Mouse (Mus musculus) hindbrain, embryonic 15.5 days (tissue): ENCODE measurements around the gene Gm3164. TPM values are rescaled to one million over a fixed set of nuclear protein-coding genes. Genes with fewer than 3 reads are reported as not detected.
"Not testable (repeated sequence)": the region's sequence is repeated elsewhere in the genome, so short reads cannot be mapped to it uniquely, and the experiment has no call there.

Experiments used
- ATAC-seq: fragments of 200-750 bp; cut with Nextera tagmentation; 2 replicates; pipeline ENCODE4 v1.8.0; 2017; ENCODE audit warnings: low read depth, moderate number of reproducible peaks, moderate TSS enrichment; ENCODE audit not compliant: low FRiP score
- H3K27ac ChIP-seq: fragments of 300-500 bp; sonication (generic); replicated peaks from 2 replicates; pipeline ENCODE4 v1.5.1; 2015; ENCODE audit warnings: mild to moderate bottlenecking, inconsistent platforms
- H3K27me3 ChIP-seq: fragments of 300-500 bp; sonication (generic); 2 replicates; pipeline ENCODE4 v1.6.1; 2015; ENCODE audit warnings: control low read depth, inconsistent platforms
- H3K36me3 ChIP-seq: fragments of 300-500 bp; sonication (generic); 2 replicates; pipeline ENCODE4 v1.6.1; 2015; ENCODE audit warnings: control low read depth, inconsistent platforms
- H3K4me1 ChIP-seq: fragments of 300-500 bp; sonication (generic); replicated peaks from 2 replicates; pipeline ENCODE4 v1.6.1; 2015; ENCODE audit warnings: control low read depth, inconsistent platforms
- H3K4me2 ChIP-seq: fragments of 300-500 bp; sonication (generic); 2 replicates; pipeline ENCODE4 v1.6.1; 2015; ENCODE audit warnings: moderate library complexity, mild to moderate bottlenecking, inconsistent platforms
- H3K4me3 ChIP-seq: fragments of 300-500 bp; sonication (generic); 2 replicates; pipeline ENCODE4 v1.5.1; 2015; ENCODE audit warnings: mild to moderate bottlenecking, inconsistent platforms
- H3K9ac ChIP-seq: fragments of 300-500 bp; sonication (generic); 2 replicates; pipeline ENCODE4 v1.6.1; 2015; ENCODE audit warnings: inconsistent platforms
- H3K9me3 ChIP-seq: fragments of 300-500 bp; sonication (generic); 2 replicates; pipeline ENCODE4 v1.6.1; 2016; ENCODE audit warnings: control low read depth, inconsistent platforms
- WGBS: fragments of 180-500 bp; shearing (Covaris S2); methylation state at CpG from one replicate; pipeline ENCODE4 v1.1.7; 2015; 5-methylcytosine and 5-hydroxymethylcytosine counted together
- polyA plus RNA-seq: library from polyadenylated mRNA; unstranded; fragments of >200 nt; fragmentation: Nextera tagmentation; extraction: Ambion mirVana; gene quantifications from 2 replicates; pipeline ENCODE4 v1.2.1, GENCODE M21; 2015

Gm3164 gene
- 5.5 and 7.2 TPM in 2 replicates for polyA plus RNA-seq

GRCm38 (mm10) chr14:4414965-4415835 lies at the start of gene Gm3164:
Gene Gm3164, plus strand, starts transcription at chr14:4415448.
- not testable (repeated sequence) for ATAC-seq, H3K9me3 ChIP-seq, H3K27me3 ChIP-seq, H3K36me3 ChIP-seq, H3K4me1 ChIP-seq
- Histone ChIP-seq H3K27ac (peak within 1 kb of the TSS; percentile 39; the same call in 1 of the 2 replicates), H3K4me2 (peak within 1 kb of the TSS; percentile 58), H3K4me3 (peak within 1 kb of the TSS; percentile 51), H3K9ac (peak within 1 kb of the TSS; percentile 53)
- 2% methylated on average over 34 of the region's 59 CpGs for WGBS

- H3K9ac ChIP-seq, H3K4me2 ChIP-seq, H3K9me3 ChIP-seq, H3K27me3 ChIP-seq, H3K36me3 ChIP-seq, H3K4me1 ChIP-seq, H3K4me3 ChIP-seq, H3K27ac ChIP-seq, ATAC-seq: not testable (repeated sequence)
- 88% methylated on average over 3 of the region's 3 CpGs for WGBS
Observed at GRCm38 (mm10) chr14:4368991-4369390, 46.3 kb upstream of the Gm3164 start.

- not testable (repeated sequence) for H3K9me3 ChIP-seq, H3K27me3 ChIP-seq, H3K9ac ChIP-seq, ATAC-seq, H3K36me3 ChIP-seq, H3K4me3 ChIP-seq, H3K4me2 ChIP-seq, H3K27ac ChIP-seq, H3K4me1 ChIP-seq
- 88% methylated on average over 3 of the region's 3 CpGs for WGBS
Observed at GRCm38 (mm10) chr14:4369691-4370090, 45.6 kb upstream of the Gm3164 start.

- not testable (repeated sequence) for H3K27me3 ChIP-seq, H3K4me1 ChIP-seq, H3K36me3 ChIP-seq, H3K27ac ChIP-seq, H3K4me3 ChIP-seq, H3K9ac ChIP-seq, H3K4me2 ChIP-seq, H3K9me3 ChIP-seq, ATAC-seq
Observed at GRCm38 (mm10) chr14:4377871-4378270, 37.4 kb upstream of the Gm3164 start.

- H3K4me1 ChIP-seq, H3K27me3 ChIP-seq, H3K36me3 ChIP-seq, H3K4me2 ChIP-seq, H3K27ac ChIP-seq, H3K9me3 ChIP-seq, H3K4me3 ChIP-seq, ATAC-seq, H3K9ac ChIP-seq: not testable (repeated sequence)
Observed at GRCm38 (mm10) chr14:4385606-4386005, 29.6 kb upstream of the Gm3164 start.

GRCm38 (mm10) chr14:4392841-4393530 lies 22.3 kb upstream of the Gm3164 start:
- H3K4me3 ChIP-seq, H3K4me2 ChIP-seq, ATAC-seq, H3K27ac ChIP-seq, H3K27me3 ChIP-seq, H3K9ac ChIP-seq, H3K36me3 ChIP-seq, H3K9me3 ChIP-seq, H3K4me1 ChIP-seq: not testable (repeated sequence)
- 93% methylated on average over 4 of the region's 6 CpGs for WGBS

GRCm38 (mm10) chr14:4397226-4397625 lies 18.0 kb upstream of the Gm3164 start, which contains the start of gene Gm3159:
Gene Gm3159, plus strand, starts transcription at chr14:4397526.
- not testable (repeated sequence) for H3K4me1 ChIP-seq, H3K27ac ChIP-seq, H3K9me3 ChIP-seq, H3K27me3 ChIP-seq, H3K36me3 ChIP-seq, ATAC-seq, H3K4me2 ChIP-seq, H3K4me3 ChIP-seq, H3K9ac ChIP-seq
- 86% methylated on average over 2 of the region's 3 CpGs for WGBS

- H3K36me3 ChIP-seq, H3K4me1 ChIP-seq, H3K4me2 ChIP-seq, H3K9me3 ChIP-seq, H3K27ac ChIP-seq, H3K27me3 ChIP-seq, H3K9ac ChIP-seq, H3K4me3 ChIP-seq, ATAC-seq: not testable (repeated sequence)
Observed at GRCm38 (mm10) chr14:4398624-4399023, 16.6 kb upstream of the Gm3164 start.

- not testable (repeated sequence) for H3K27me3 ChIP-seq, H3K4me1 ChIP-seq, H3K4me3 ChIP-seq, H3K4me2 ChIP-seq, H3K27ac ChIP-seq, ATAC-seq, H3K9ac ChIP-seq, H3K36me3 ChIP-seq, H3K9me3 ChIP-seq
- 89% methylated on average over 5 of the region's 5 CpGs for WGBS
Observed at GRCm38 (mm10) chr14:4400115-4400789, 15.0 kb upstream of the Gm3164 start.

GRCm38 (mm10) chr14:4401245-4401644 lies 14.0 kb upstream of the Gm3164 start:
- not testable (repeated sequence) for ATAC-seq, H3K9ac ChIP-seq, H3K4me3 ChIP-seq, H3K4me1 ChIP-seq, H3K27me3 ChIP-seq, H3K36me3 ChIP-seq, H3K4me2 ChIP-seq, H3K27ac ChIP-seq, H3K9me3 ChIP-seq
- 86% methylated on average over 5 of the region's 5 CpGs for WGBS

- H3K4me2 ChIP-seq, ATAC-seq, H3K27me3 ChIP-seq, H3K36me3 ChIP-seq, H3K4me1 ChIP-seq, H3K4me3 ChIP-seq, H3K27ac ChIP-seq, H3K9me3 ChIP-seq, H3K9ac ChIP-seq: not testable (repeated sequence)
Observed at GRCm38 (mm10) chr14:4403840-4404239, 11.4 kb upstream of the Gm3164 start.

GRCm38 (mm10) chr14:4409939-4410338 lies 5.3 kb upstream of the Gm3164 start:
- not testable (repeated sequence) for H3K4me1 ChIP-seq, H3K36me3 ChIP-seq, H3K9me3 ChIP-seq, ATAC-seq, H3K4me2 ChIP-seq, H3K27ac ChIP-seq, H3K4me3 ChIP-seq, H3K27me3 ChIP-seq, H3K9ac ChIP-seq
- WGBS = 75% methylated on average over 1 of the region's 1 CpGs
